Mouse (Mus musculus) brown adipose tissue, adult 24 weeks (tissue): ENCODE results near the gene Gm49416. TPM values are rescaled to one million over a fixed set of nuclear protein-coding genes. Genes with fewer than 3 reads are reported as not detected.

ENCODE experiments used
- polyA plus RNA-seq: library from polyadenylated mRNA; stranded (reverse); fragments of >200 nt; gene quantifications from 2 replicates; pipeline ENCODE4 v1.2.4, GENCODE M21; 2012; ENCODE audit not compliant: missing spikeins, insufficient read depth, insufficient read length

Gene Gm49416
- polyA plus RNA-seq, 1 experiment, result not detected

Other genes with a start within 250 kb of the Gm49416 start
- not detected in 2 replicates for gene Chrm1, start 225.1 kb upstream of the Gm49416 start, polyA plus RNA-seq
- 32.8 and 41.0 TPM in 2 replicates for gene Slc3a2, start 165.6 kb upstream of the Gm49416 start, polyA plus RNA-seq
- gene Wdr74, start 153.1 kb upstream of the Gm49416 start, polyA plus RNA-seq, result 28.2 and 31.8 TPM in 2 replicates
- gene 1700092M07Rik, start 148.2 kb upstream of the Gm49416 start, polyA plus RNA-seq, result not detected in 2 replicates
- gene Stx5a, start 147.5 kb upstream of the Gm49416 start, polyA plus RNA-seq, result 30.7 and 43.6 TPM in 2 replicates
- gene Nxf1, start 131.9 kb upstream of the Gm49416 start, polyA plus RNA-seq, result 51.6 and 58.1 TPM in 2 replicates
- gene Tmem223, start 117.9 kb upstream of the Gm49416 start, polyA plus RNA-seq, result 140 and 154 TPM in 2 replicates
- 34.0 and 34.8 TPM in 2 replicates for gene Tmem179b, start 114.5 kb upstream of the Gm49416 start, polyA plus RNA-seq
- gene Taf6l, start 102.5 kb upstream of the Gm49416 start, polyA plus RNA-seq, result 4.2 and 8.6 TPM in 2 replicates
- 68.9 and 71.7 TPM in 2 replicates for gene Polr2g, start 90.3 kb upstream of the Gm49416 start, polyA plus RNA-seq
- gene Zbtb3, start 86.4 kb upstream of the Gm49416 start, polyA plus RNA-seq, result 1.2 and 2.8 TPM in 2 replicates
- 27.1 and 28.9 TPM in 2 replicates for gene Ttc9c, start 69.6 kb upstream of the Gm49416 start, polyA plus RNA-seq
- 31.0 and 31.1 TPM in 2 replicates for gene Hnrnpul2, start 68.9 kb upstream of the Gm49416 start, polyA plus RNA-seq
- gene AC129217.1, start 59.2 kb upstream of the Gm49416 start, polyA plus RNA-seq, result 17.2 and 39.8 TPM in 2 replicates
- 212 and 233 TPM in 2 replicates for gene Bscl2, start 51.5 kb upstream of the Gm49416 start, polyA plus RNA-seq
- not detected in 2 replicates for gene Gng3, start 49.7 kb upstream of the Gm49416 start, polyA plus RNA-seq
- 3.3 and 10.5 TPM in 2 replicates for gene Lrrn4cl, start 38.2 kb upstream of the Gm49416 start, polyA plus RNA-seq
- gene Ubxn1, start 17.4 kb upstream of the Gm49416 start, polyA plus RNA-seq, result 188 and 228 TPM in 2 replicates
- gene Uqcc3, start 8.0 kb upstream of the Gm49416 start, polyA plus RNA-seq, result 88.3 and 93.3 TPM in 2 replicates
- gene Lbhd1, start 5.2 kb upstream of the Gm49416 start, polyA plus RNA-seq, result 11.9 and 20.2 TPM in 2 replicates
- not detected in 2 replicates for gene Gm49403, start 5.0 kb upstream of the Gm49416 start, polyA plus RNA-seq
- 36.6 and 59.8 TPM in 2 replicates for gene 1810009A15Rik, start 73 bp upstream of the Gm49416 start, polyA plus RNA-seq
- 4.8 and 5.9 TPM in 2 replicates for gene Ints5, start 4.1 kb downstream of the Gm49416 start, polyA plus RNA-seq
- 49.7 and 56.8 TPM in 2 replicates for gene Ganab, start 9.1 kb downstream of the Gm49416 start, polyA plus RNA-seq
- gene B3gat3, start 31.4 kb downstream of the Gm49416 start, polyA plus RNA-seq, result 30.2 and 30.8 TPM in 2 replicates
- gene Rom1, start 40.4 kb downstream of the Gm49416 start, polyA plus RNA-seq, result 4.5 and 11.4 TPM in 2 replicates
- gene Eml3, start 40.6 kb downstream of the Gm49416 start, polyA plus RNA-seq, result 11.6 and 12.9 TPM in 2 replicates
- 28.2 and 30.6 TPM in 2 replicates for gene Mta2, start 52.9 kb downstream of the Gm49416 start, polyA plus RNA-seq
- gene Tut1, start 64.9 kb downstream of the Gm49416 start, polyA plus RNA-seq, result 6.9 and 7.5 TPM in 2 replicates
- gene Eef1g, start 78.1 kb downstream of the Gm49416 start, polyA plus RNA-seq, result 134 and 135 TPM in 2 replicates
- gene Ahnak, start 100.4 kb downstream of the Gm49416 start, polyA plus RNA-seq, result 133 and 177 TPM in 2 replicates
- gene Scgb1a1, start 199.0 kb downstream of the Gm49416 start, polyA plus RNA-seq, result not detected in 2 replicates
- 9.2 and 10.1 TPM in 2 replicates for gene Asrgl1, start 246.7 kb downstream of the Gm49416 start, polyA plus RNA-seq